Mouse (Mus musculus): ENCODE measurements around the gene Cd300lf. TPM values are rescaled to one million over a fixed set of nuclear protein-coding genes. Genes with fewer than 3 reads are reported as not detected.

The Cd300lf gene
- polyA plus RNA-seq, 1 experiment from 2014 or later: 0.28 TPM

GRCm38 (mm10) chr11:115128483-115128882, 5.3 kb downstream of the Cd300lf start:
- H3K36me3 ChIP-seq: no peaks in the 10 kb centered on the region
- WGBS: 85% methylated on average over 4 of the region's 4 CpGs
- no peak for ATAC-seq

DNA sequence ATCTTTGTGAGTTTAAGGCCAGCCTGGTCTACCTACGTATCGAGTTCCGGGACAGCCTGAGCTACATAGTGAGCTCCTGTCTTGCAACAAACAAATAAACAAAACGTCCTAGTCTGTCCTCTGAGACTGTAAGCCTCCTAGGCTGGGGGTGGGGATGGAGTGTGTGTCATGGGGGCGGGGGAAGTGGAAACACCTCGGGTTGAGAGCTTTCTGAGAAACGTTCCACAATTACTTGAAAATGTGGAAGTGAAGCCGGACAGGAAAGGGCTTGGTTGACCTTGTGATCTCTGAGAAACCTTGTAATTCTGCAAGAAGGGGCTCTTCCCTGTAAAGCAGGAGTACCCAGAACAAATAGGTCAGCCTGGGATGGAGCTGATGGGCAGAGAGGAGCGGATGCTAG, 14.4 kb downstream of the Cd300lf start:
- H3K27ac ChIP-seq: no peak overlapping the region
- no peak for ATAC-seq
- WGBS: 82% methylated on average over 9 of the region's 9 CpGs

More at GRCm38 (mm10) chr11:115128483-115128882, 5.3 kb downstream of the Cd300lf start:
- Histone ChIP-seq H3K9me3 (no peaks in the 10 kb centered on the region), H3K4me2 (replicated peaks) (no peak overlapping the region), H3K27ac (no peak overlapping the region), H3K4me1 (replicated peaks) (no peaks in the 10 kb centered on the region), H3K27me3 (no peaks in the 10 kb centered on the region), H3K9ac (replicated peaks) (no peak overlapping the region), H3K4me3 (replicated peaks) (no peak overlapping the region)

DNA sequence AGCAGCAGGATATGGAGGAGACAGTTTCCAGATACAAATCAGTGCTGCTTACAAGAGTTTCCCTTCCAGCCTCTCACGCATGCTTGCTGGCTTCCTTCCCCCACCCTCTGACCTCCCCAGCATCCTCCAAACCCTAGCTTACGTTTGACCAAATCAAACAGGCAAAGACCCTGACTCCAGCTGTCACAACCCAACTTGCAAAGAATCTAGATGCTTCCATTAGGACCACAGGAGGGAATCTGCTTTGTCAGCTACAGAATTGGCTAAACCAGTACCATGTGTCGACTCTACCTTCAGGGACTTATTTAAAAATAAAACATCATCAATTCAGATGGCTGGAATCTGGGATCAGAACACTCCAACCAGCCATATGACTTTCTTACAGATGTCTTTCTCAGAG, 21.6 kb downstream of the Cd300lf start:
- 73% methylated on average over 3 of the region's 3 CpGs for WGBS
- no peak overlapping the region for H3K4me2 ChIP-seq (replicated peaks)

More for the DNA sequence above, 14.4 kb downstream of the Cd300lf start:
- H3K27me3 ChIP-seq: no peaks in the 10 kb centered on the region
- no peak overlapping the region for H3K4me3 ChIP-seq (replicated peaks)
- H3K4me1 ChIP-seq (replicated peaks): no peaks in the 10 kb centered on the region
- no peak overlapping the region for H3K9ac ChIP-seq (replicated peaks)
- no peaks in the 10 kb centered on the region for H3K36me3 ChIP-seq
- H3K4me2 ChIP-seq (replicated peaks): no peak overlapping the region
- no peaks in the 10 kb centered on the region for H3K9me3 ChIP-seq

GRCm38 (mm10) chr11:115110271-115110670, 23.5 kb downstream of the Cd300lf start:
- no peak for ATAC-seq
- H3K36me3 ChIP-seq: no peaks in the 10 kb centered on the region
- peaks cover 12% of the 10 kb centered on the region; the same call in 1 of the 2 replicates for H3K4me1 ChIP-seq (replicated peaks)
- no peak overlapping the region for H3K4me2 ChIP-seq (replicated peaks)
- no peaks in the 10 kb centered on the region for H3K27me3 ChIP-seq
- H3K4me3 ChIP-seq (replicated peaks): no peak overlapping the region
- no peaks in the 10 kb centered on the region for H3K9me3 ChIP-seq
- WGBS: 80% methylated on average over 5 of the region's 5 CpGs
- no peak overlapping the region for H3K27ac ChIP-seq
- no peak overlapping the region for H3K9ac ChIP-seq (replicated peaks)

More for the DNA sequence above, 21.6 kb downstream of the Cd300lf start:
- peaks cover 7% of the 10 kb centered on the region; the same call in 1 of the 2 replicates for H3K4me1 ChIP-seq (replicated peaks)
- no peaks in the 10 kb centered on the region for H3K36me3 ChIP-seq
- H3K9ac ChIP-seq (replicated peaks): no peak overlapping the region
- ATAC-seq: no peak
- H3K27me3 ChIP-seq: no peaks in the 10 kb centered on the region
- H3K27ac ChIP-seq: no peak overlapping the region
- no peak overlapping the region for H3K4me3 ChIP-seq (replicated peaks)
- no peaks in the 10 kb centered on the region for H3K9me3 ChIP-seq

DNA sequence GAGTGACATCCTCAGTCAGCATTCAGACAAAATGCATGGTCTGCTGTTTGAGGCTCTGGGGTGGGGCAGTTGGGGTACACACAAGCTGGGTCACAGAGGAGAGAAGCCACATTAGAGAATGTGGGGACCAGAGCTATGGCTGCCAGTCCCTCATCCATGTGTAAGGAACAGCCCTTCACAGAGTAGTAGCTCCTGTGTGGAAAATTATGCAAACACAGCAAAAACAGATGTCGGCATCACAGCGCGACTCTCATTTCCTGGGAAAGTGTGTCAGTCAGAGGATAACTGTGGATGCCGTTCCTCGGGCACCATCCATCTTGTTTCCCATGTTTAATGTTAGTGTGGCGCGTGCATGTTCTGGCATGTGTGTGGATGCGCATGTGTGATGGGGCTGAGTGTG, 25.6 kb downstream of the Cd300lf start:
- H3K4me1 ChIP-seq (replicated peaks): peaks cover 12% of the 10 kb centered on the region; the same call in 1 of the 2 replicates
- no peak overlapping the region for H3K9ac ChIP-seq (replicated peaks)
- no peak overlapping the region for H3K27ac ChIP-seq
- no peak overlapping the region for H3K4me2 ChIP-seq (replicated peaks)
- H3K9me3 ChIP-seq: no peaks in the 10 kb centered on the region
- H3K36me3 ChIP-seq: no peaks in the 10 kb centered on the region
- WGBS: 91% methylated on average over 8 of the region's 8 CpGs
- no peaks in the 10 kb centered on the region for H3K27me3 ChIP-seq
- H3K4me3 ChIP-seq (replicated peaks): no peak overlapping the region
- no peak for ATAC-seq

DNA sequence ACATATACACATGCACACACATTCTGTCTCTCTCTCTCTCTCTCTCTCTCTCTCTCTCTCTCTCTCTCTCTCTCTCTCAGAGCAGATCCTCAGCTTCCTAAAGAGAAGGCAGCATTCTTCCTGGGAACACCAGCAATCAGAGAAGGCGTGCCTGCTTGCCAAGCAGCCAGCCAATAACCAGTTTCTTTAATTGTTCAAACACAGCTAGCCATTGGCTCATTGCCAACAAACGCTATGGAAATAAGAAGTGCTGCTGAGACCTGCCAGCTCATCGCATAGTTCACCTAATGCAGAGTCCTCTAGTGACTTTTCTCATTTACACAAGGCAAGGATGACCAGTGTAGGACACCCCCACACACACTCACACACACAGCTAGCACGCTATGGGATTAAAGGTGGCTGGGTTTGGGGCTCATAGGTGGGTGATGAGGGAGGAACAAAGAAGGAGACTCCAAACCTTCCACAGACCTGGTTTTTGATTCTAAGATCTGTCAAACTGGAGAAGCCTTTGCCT, 26.3 kb downstream of the Cd300lf start:
- Histone ChIP-seq H3K4me3 (replicated peaks) (no peak overlapping the region), H3K27me3 (no peaks in the 10 kb centered on the region), H3K4me1 (replicated peaks) (peaks cover 12% of the 10 kb centered on the region; the same call in 1 of the 2 replicates), H3K27ac (no peak overlapping the region), H3K4me2 (replicated peaks) (no peak overlapping the region), H3K9ac (replicated peaks) (no peak overlapping the region), H3K9me3 (no peaks in the 10 kb centered on the region), H3K36me3 (no peaks in the 10 kb centered on the region)
- WGBS: 40% methylated on average over 4 of the region's 4 CpGs
- no peak for ATAC-seq

DNA sequence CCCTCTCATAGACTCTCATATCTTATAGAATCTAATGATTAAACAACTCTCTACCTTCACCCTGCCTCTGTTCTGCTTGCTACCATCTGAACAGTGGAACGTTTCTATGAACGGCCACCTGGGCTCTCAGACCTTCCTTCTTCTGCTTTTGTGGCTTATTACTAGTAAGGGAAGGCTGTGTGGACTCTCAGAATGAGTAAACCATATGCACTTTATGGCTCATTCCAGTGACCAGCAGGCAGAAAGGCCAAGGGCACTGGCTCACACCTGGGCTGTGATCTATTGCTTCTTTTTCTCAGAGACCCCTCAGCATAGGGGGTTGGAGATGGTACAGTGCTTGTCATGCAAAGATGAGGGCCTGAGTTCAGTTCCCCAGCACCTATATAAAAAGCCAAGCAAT, 27.2 kb downstream of the Cd300lf start:
- ATAC-seq: no peak
- Histone ChIP-seq H3K4me3 (replicated peaks) (no peak overlapping the region), H3K9ac (replicated peaks) (no peak overlapping the region), H3K27me3 (no peaks in the 10 kb centered on the region), H3K36me3 (no peaks in the 10 kb centered on the region), H3K9me3 (no peaks in the 10 kb centered on the region), H3K4me2 (replicated peaks) (no peak overlapping the region), H3K4me1 (replicated peaks) (peaks cover 12% of the 10 kb centered on the region; the same call in 1 of the 2 replicates), H3K27ac (no peak overlapping the region)
- 86% methylated on average over 2 of the region's 2 CpGs for WGBS

DNA sequence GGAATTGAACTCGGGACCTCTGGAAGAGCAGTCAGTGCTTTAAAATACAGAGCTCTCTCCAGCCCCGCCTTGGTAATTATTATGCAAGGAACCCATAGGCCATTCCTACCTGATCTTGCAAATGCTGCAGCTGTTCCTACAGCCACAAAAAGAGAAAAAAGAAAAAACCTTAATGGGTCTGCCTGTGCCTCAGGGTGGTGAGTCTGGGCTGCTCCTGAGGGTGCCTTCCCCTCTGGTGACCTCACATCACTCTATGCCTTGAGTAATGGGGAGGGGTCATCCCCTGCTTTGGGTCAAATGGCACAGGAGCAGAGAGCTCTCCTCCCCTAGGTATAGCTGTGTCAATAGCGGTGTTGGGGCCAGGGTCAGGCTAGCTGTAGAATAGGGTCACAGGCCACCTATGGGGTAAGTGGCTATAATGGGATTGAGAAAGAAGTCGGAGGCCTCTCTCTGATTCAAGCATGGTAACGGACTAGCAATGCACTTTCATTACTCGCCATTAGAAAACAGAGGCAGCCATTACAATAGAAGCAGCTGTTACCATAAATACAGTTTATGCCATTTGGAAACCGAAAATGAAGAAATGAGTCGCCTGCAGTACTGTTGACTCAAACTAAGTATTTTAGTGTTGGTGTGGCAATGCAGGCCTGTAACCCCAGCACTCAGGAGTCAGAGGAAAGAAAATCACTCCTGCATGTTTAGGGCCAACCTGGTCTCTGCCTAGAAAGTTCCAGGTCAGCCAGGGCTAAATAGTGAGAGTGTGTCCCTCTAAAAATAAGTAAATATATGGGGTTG, 28.8 kb downstream of the Cd300lf start:
- Histone ChIP-seq H3K36me3 (no peaks in the 10 kb centered on the region), H3K27me3 (no peaks in the 10 kb centered on the region), H3K9ac (replicated peaks) (no peak overlapping the region), H3K4me2 (replicated peaks) (no peak overlapping the region), H3K4me1 (replicated peaks) (peaks cover 12% of the 10 kb centered on the region; the same call in 1 of the 2 replicates), H3K27ac (no peak overlapping the region), H3K4me3 (replicated peaks) (no peak overlapping the region), H3K9me3 (no peaks in the 10 kb centered on the region)
- no peak for ATAC-seq
- WGBS: 62% methylated on average over 8 of the region's 8 CpGs

DNA sequence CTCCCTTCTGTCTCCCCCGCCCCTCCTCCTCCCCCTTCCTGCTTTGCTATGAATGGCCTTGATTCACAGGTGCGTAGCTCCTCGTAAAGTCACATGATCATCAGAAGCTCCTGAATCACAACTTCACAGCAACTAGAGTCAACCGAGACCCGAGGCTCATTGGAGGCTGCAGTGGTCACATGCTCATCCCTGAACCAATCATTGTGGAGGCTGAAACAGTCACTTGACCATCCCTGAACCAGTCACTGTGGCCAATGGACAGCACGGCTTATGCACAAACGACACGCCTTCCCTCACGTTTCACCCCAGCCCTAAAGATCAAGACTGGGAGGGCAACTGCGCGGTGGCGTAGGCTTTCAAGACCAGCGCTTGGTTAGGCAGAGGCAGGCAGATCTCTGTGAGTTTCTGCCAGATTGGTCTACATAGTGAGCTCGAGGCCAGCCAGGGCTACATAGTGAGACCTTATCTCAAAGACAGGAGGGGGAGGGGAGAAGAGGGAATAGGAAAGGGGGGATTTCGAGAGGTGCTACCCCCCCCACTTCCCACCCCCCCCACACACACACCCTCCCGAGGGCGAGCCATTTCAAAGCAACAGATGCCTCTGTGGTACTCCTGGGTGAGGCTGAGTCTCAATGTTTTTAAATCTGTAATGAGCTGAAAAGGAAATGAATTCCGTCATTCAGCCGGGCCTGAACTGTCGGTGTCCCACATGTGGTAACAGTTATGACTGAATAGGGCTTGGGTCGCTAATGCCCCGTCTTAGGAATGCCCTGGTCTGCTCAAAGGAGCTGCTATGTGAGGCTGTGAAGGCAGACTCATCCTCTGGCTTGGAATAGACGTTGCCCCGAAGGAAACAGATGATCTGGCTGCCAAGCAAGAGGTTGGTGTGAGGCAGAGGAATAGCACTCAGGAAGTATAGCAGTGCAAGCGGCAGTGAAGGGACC, 30.1 kb downstream of the Cd300lf start:
- no peak for ATAC-seq
- H3K27ac ChIP-seq: no peak overlapping the region
- peaks cover 12% of the 10 kb centered on the region; the same call in 1 of the 2 replicates for H3K4me1 ChIP-seq (replicated peaks)
- no peaks in the 10 kb centered on the region for H3K36me3 ChIP-seq
- H3K9me3 ChIP-seq: no peaks in the 10 kb centered on the region
- no peak overlapping the region for H3K4me3 ChIP-seq (replicated peaks)
- H3K27me3 ChIP-seq: no peaks in the 10 kb centered on the region
- no peak overlapping the region for H3K4me2 ChIP-seq (replicated peaks)
- no peak overlapping the region for H3K9ac ChIP-seq (replicated peaks)
- WGBS: 89% methylated on average over 25 of the region's 25 CpGs

DNA sequence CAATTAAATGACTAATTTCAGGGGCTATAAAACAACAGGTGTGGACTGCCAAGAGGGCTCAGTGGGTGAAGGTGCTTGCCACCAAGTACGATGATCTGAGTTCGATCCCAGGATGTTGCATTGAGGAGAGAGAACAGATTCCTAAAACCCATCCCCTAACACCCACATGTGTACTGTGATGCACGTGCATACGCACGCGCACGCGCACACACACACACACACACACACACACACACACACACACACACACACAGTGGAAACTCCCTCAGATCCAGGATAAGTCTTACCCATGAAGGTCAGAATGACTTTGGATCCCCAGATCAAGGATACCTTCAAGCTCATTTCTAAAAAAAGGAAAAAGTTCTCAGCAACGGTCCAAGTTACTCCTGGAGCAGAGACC, 31.7 kb downstream of the Cd300lf start:
- no peak for ATAC-seq
- no peaks in the 10 kb centered on the region for H3K36me3 ChIP-seq
- no peak overlapping the region for H3K9ac ChIP-seq (replicated peaks)
- no peaks in the 10 kb centered on the region for H3K9me3 ChIP-seq
- no peak overlapping the region for H3K4me3 ChIP-seq (replicated peaks)
- no peaks in the 10 kb centered on the region for H3K27me3 ChIP-seq
- H3K4me1 ChIP-seq (replicated peaks): peaks cover 4% of the 10 kb centered on the region; the same call in 1 of the 2 replicates
- no peak overlapping the region for H3K4me2 ChIP-seq (replicated peaks)
- WGBS: 94% methylated on average over 9 of the region's 9 CpGs
- H3K27ac ChIP-seq: no peak overlapping the region

- H3K4me2 ChIP-seq (replicated peaks): no peak overlapping the region
- H3K4me3 ChIP-seq (replicated peaks): no peak overlapping the region
- no peak overlapping the region for H3K27ac ChIP-seq
- ATAC-seq: no peak
- no peaks in the 10 kb centered on the region for H3K27me3 ChIP-seq
- H3K36me3 ChIP-seq: no peaks in the 10 kb centered on the region
- H3K9me3 ChIP-seq: no peaks in the 10 kb centered on the region
- H3K4me1 ChIP-seq (replicated peaks): no peaks in the 10 kb centered on the region
- H3K9ac ChIP-seq (replicated peaks): no peak overlapping the region
- WGBS: 73% methylated on average over 6 of the region's 6 CpGs
Observed at GRCm38 (mm10) chr11:115101615-115102051, 32.2 kb downstream of the Cd300lf start.

DNA sequence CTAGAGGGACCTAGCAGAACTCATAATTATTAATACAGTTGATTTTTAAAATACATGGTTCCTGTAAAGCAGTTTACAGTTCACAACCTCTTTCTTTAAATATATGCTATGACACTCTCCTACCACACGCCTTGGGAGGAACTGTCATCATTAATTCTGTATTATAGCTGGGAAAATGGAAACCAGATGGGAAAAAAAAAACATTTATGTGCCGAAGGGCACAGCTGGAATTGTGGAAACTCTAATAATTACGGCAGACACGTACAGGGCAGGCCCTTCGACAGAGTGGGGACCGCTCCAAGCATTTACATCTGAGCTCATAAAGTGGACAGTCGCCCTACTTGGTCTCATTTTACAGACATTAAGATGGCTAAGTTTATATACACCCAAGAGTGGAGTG, 33.1 kb downstream of the Cd300lf start:
- H3K27me3 ChIP-seq: no peaks in the 10 kb centered on the region
- 84% methylated on average over 7 of the region's 7 CpGs for WGBS
- H3K9me3 ChIP-seq: no peaks in the 10 kb centered on the region
- no peak overlapping the region for H3K4me2 ChIP-seq (replicated peaks)
- ATAC-seq: no peak
- H3K27ac ChIP-seq: no peak overlapping the region
- H3K4me1 ChIP-seq (replicated peaks): no peaks in the 10 kb centered on the region
- no peak overlapping the region for H3K4me3 ChIP-seq (replicated peaks)
- H3K36me3 ChIP-seq: no peaks in the 10 kb centered on the region
- no peak overlapping the region for H3K9ac ChIP-seq (replicated peaks)
